Mouse (Mus musculus) small intestine, adult 2 months (tissue): ENCODE results near the gene Ube2j1. TPM values are rescaled to one million over a fixed set of nuclear protein-coding genes. Genes with fewer than 3 reads are reported as not detected.

ENCODE experiments used
- H3K27ac ChIP-seq: fragments of 200-500 bp; 2 replicates; pipeline ENCODE4 v1.5.1; 2012; ENCODE audit warnings: low read depth, low read length, control low read depth, inconsistent platforms; ENCODE audit not compliant: insufficient read depth
- H3K27me3 ChIP-seq: fragments of 200-500 bp; 2 replicates; pipeline ENCODE4 v1.6.1; 2012; ENCODE audit warnings: mild to moderate bottlenecking, moderate library complexity, low read length, inconsistent platforms; ENCODE audit not compliant: control insufficient read depth, insufficient read depth
- H3K36me3 ChIP-seq: fragments of 200-500 bp; 2 replicates; pipeline ENCODE4 v1.6.1; 2012; ENCODE audit warnings: mild to moderate bottlenecking, low read length, control low read depth, inconsistent platforms; ENCODE audit not compliant: control insufficient read depth, insufficient read depth
- H3K4me1 ChIP-seq: fragments of 200-500 bp; 2 replicates; pipeline ENCODE4 v1.6.1; 2012; ENCODE audit warnings: low read length, inconsistent platforms, mixed read lengths; ENCODE audit not compliant: control insufficient read depth, insufficient read depth, insufficient read length
- H3K4me3 ChIP-seq: fragments of 200-500 bp; 2 replicates; pipeline ENCODE4 v1.5.1; 2012; ENCODE audit warnings: low read depth, mild to moderate bottlenecking, control low read depth, inconsistent platforms, low read length, moderate library complexity
- CTCF ChIP-seq: fragments of 200-500 bp; IDR thresholded peaks from 2 replicates; pipeline ENCODE4 v1.5.1; 2012; ENCODE audit warnings: low read depth, mild to moderate bottlenecking, control low read depth, inconsistent platforms, low read length, moderate library complexity, mixed read lengths; ENCODE audit not compliant: insufficient replicate concordance, insufficient read length; ENCODE audit errors: extremely low read depth
- POLR2A ChIP-seq: fragments of 200-500 bp; IDR thresholded peaks from 2 replicates; pipeline ENCODE4 v1.6.1; 2012; ENCODE audit warnings: low read depth, mild to moderate bottlenecking, control low read depth, inconsistent platforms, low read length, moderate library complexity
- whole genome bisulfite sequencing: fragments of 180-500 bp; shearing (Covaris S2); methylation state at CpG from one replicate; pipeline ENCODE4 v1.1.7; 2018; 5-methylcytosine and 5-hydroxymethylcytosine counted together
- polyA plus RNA-seq: library from polyadenylated mRNA; depleted of rRNA; stranded (reverse); fragments of >200 nt; gene quantifications from 2 replicates; pipeline ENCODE4 v1.2.3, GENCODE M21; 2012

Ube2j1 gene
- polyA plus RNA-seq, 1 experiment = 18.5 TPM

- Histone ChIP-seq H3K27ac (no peak overlapping the region), H3K36me3 (no peaks in the 10 kb centered on the region), H3K4me1 (peaks cover 2% of the 10 kb centered on the region; the same call in 1 of the 2 replicates), H3K4me3 (no peak overlapping the region), H3K27me3 (no peaks in the 10 kb centered on the region)
- WGBS = 83% methylated on average over 6 of the region's 6 CpGs
- TF ChIP-seq POLR2A = no peak
- TF ChIP-seq CTCF = no peak
Observed at GRCm38 (mm10) chr4:33064986-33065385, 33.8 kb downstream of the Ube2j1 start.

GRCm38 (mm10) chr4:33066223-33066960, 35.2 kb downstream of the Ube2j1 start:
- Histone ChIP-seq H3K36me3 (no peaks in the 10 kb centered on the region), H3K4me1 (peaks cover 2% of the 10 kb centered on the region; the same call in 1 of the 2 replicates), H3K4me3 (no peak overlapping the region), H3K27ac (no peak overlapping the region), H3K27me3 (no peaks in the 10 kb centered on the region)
- TF ChIP-seq POLR2A (no peak), CTCF (no peak)
- WGBS = 50% methylated on average over 14 of the region's 14 CpGs

GRCm38 (mm10) chr4:33067331-33067730, 36.1 kb downstream of the Ube2j1 start:
- Histone ChIP-seq H3K4me1 (peaks cover 2% of the 10 kb centered on the region; the same call in 1 of the 2 replicates), H3K36me3 (no peaks in the 10 kb centered on the region), H3K4me3 (no peak overlapping the region), H3K27ac (no peak overlapping the region), H3K27me3 (no peaks in the 10 kb centered on the region)
- 93% methylated on average over 3 of the region's 3 CpGs for WGBS
- no peak for TF ChIP-seq POLR2A
- no peak for TF ChIP-seq CTCF

GRCm38 (mm10) chr4:33067826-33068225, 36.6 kb downstream of the Ube2j1 start:
- H3K4me1 ChIP-seq = peaks cover 2% of the 10 kb centered on the region; the same call in 1 of the 2 replicates
- H3K36me3 ChIP-seq = no peaks in the 10 kb centered on the region
- 93% methylated on average over 6 of the region's 6 CpGs for WGBS
- H3K27me3 ChIP-seq = no peaks in the 10 kb centered on the region
- no peak for TF ChIP-seq POLR2A
- no peak for TF ChIP-seq CTCF
- no peak overlapping the region for H3K4me3 ChIP-seq
- no peak overlapping the region for H3K27ac ChIP-seq

- 75% methylated on average over 6 of the region's 6 CpGs for WGBS
- H3K4me1 ChIP-seq = peaks cover 2% of the 10 kb centered on the region; the same call in 1 of the 2 replicates
- no peaks in the 10 kb centered on the region for H3K27me3 ChIP-seq
- H3K4me3 ChIP-seq = no peak overlapping the region
- H3K27ac ChIP-seq = no peak overlapping the region
- TF ChIP-seq CTCF = no peak
- TF ChIP-seq POLR2A = no peak
- H3K36me3 ChIP-seq = no peaks in the 10 kb centered on the region
Observed at GRCm38 (mm10) chr4:33068894-33069293, 37.7 kb downstream of the Ube2j1 start.

- H3K27ac ChIP-seq = no peak overlapping the region
- TF ChIP-seq CTCF = no peak
- no peak for TF ChIP-seq POLR2A
- no peaks in the 10 kb centered on the region for H3K27me3 ChIP-seq
- H3K4me1 ChIP-seq = peaks cover 2% of the 10 kb centered on the region; the same call in 1 of the 2 replicates
- H3K36me3 ChIP-seq = no peaks in the 10 kb centered on the region
- no peak overlapping the region for H3K4me3 ChIP-seq
- WGBS = 85% methylated on average over 6 of the region's 6 CpGs
Observed at GRCm38 (mm10) chr4:33070326-33070725, 39.1 kb downstream of the Ube2j1 start.

- no peak overlapping the region for H3K4me3 ChIP-seq
- H3K27me3 ChIP-seq = no peaks in the 10 kb centered on the region
- TF ChIP-seq POLR2A (no peak), CTCF (no peak)
- no peak overlapping the region for H3K27ac ChIP-seq
- no peaks in the 10 kb centered on the region for H3K36me3 ChIP-seq
- WGBS = 84% methylated on average over 6 of the region's 6 CpGs
- no peaks in the 10 kb centered on the region for H3K4me1 ChIP-seq
Observed at GRCm38 (mm10) chr4:33071337-33071736, 40.1 kb downstream of the Ube2j1 start.

- 44% methylated on average over 11 of the region's 11 CpGs for WGBS
- TF ChIP-seq CTCF (no peak), POLR2A (0 out of 2 replicates have a peak, but pooled peaks have one; percentile 30)
- H3K4me3 ChIP-seq = no peak overlapping the region
Observed at GRCm38 (mm10) chr4:33072526-33073161, 41.4 kb downstream of the Ube2j1 start.

More at GRCm38 (mm10) chr4:33072526-33073161, 41.4 kb downstream of the Ube2j1 start:
- Histone ChIP-seq H3K27me3 (no peaks in the 10 kb centered on the region), H3K4me1 (no peaks in the 10 kb centered on the region), H3K27ac (no peak overlapping the region), H3K36me3 (no peaks in the 10 kb centered on the region)
